Mouse (Mus musculus) lung, embryonic 14.5 days (tissue): ENCODE data around the gene Mdga1. TPM values are rescaled to one million over a fixed set of nuclear protein-coding genes. Genes with fewer than 3 reads are reported as not detected.

ENCODE experiments used
- ATAC-seq: fragments of 200-750 bp; cut with Nextera tagmentation; 2 replicates; pipeline ENCODE4 v1.8.0; 2017; ENCODE audit warnings: mild to moderate bottlenecking, moderate TSS enrichment, moderate library complexity; ENCODE audit not compliant: insufficient read depth
- DNase-seq: peaks from one replicate; pipeline ENCODE4 v3.0.0-alpha.2; 2015
- H3K27ac ChIP-seq: fragments of 300-500 bp; sonication (generic); 2 replicates; pipeline ENCODE4 v1.5.1; 2014; ENCODE audit warnings: low read depth, mild to moderate bottlenecking, moderate library complexity
- H3K27me3 ChIP-seq: fragments of 300-500 bp; sonication (generic); 2 replicates; pipeline ENCODE4 v1.6.1; 2014; ENCODE audit warnings: low read length, control low read depth; ENCODE audit not compliant: insufficient read depth
- H3K36me3 ChIP-seq: fragments of 300-500 bp; sonication (generic); 2 replicates; pipeline ENCODE4 v1.6.1; 2014; ENCODE audit warnings: control low read depth; ENCODE audit not compliant: insufficient read depth
- H3K4me1 ChIP-seq: fragments of 300-500 bp; sonication (generic); 2 replicates; pipeline ENCODE4 v1.6.1; 2014; ENCODE audit warnings: antibody characterized with exemption, control low read depth; ENCODE audit not compliant: insufficient read depth
- H3K4me2 ChIP-seq: fragments of 300-500 bp; sonication (generic); 2 replicates; pipeline ENCODE4 v1.6.1; 2014; ENCODE audit warnings: mild to moderate bottlenecking
- H3K4me3 ChIP-seq: fragments of 300-500 bp; sonication (generic); 2 replicates; pipeline ENCODE4 v1.5.1; 2014; ENCODE audit warnings: low read depth, low read length
- H3K9ac ChIP-seq: fragments of 300-500 bp; sonication (generic); 2 replicates; pipeline ENCODE4 v1.6.1; 2014
- H3K9me3 ChIP-seq: fragments of 300-500 bp; sonication (generic); 2 replicates; pipeline ENCODE4 v1.6.1; 2016; ENCODE audit warnings: low read depth, low read length, control low read depth
- CTCF ChIP-seq: IDR thresholded peaks from 2 replicates; pipeline ENCODE4 v1.5.1; 2016; ENCODE audit warnings: antibody characterized with exemption, low read depth
- WGBS: fragments of 180-500 bp; shearing (Covaris S2); extraction: QIAGEN DNeasy Blood & Tissue Kit; methylation state at CpG from one replicate; pipeline ENCODE4 v1.1.7; 2014; 5-methylcytosine and 5-hydroxymethylcytosine counted together
- polyA plus RNA-seq: library from polyadenylated mRNA; unstranded; fragments of >200 nt; fragmentation: Nextera tagmentation; extraction: Ambion mirVana; gene quantifications from 2 replicates; pipeline ENCODE4 v1.2.1, GENCODE M21; 2014

Mdga1 gene
- polyA plus RNA-seq, 1 experiment from 2014 or later, result 8.9 TPM

- H3K9ac ChIP-seq, result no peak overlapping the region
- WGBS, result 68% methylated on average over 9 of the region's 9 CpGs
- TF ChIP-seq CTCF, result no peak
- ATAC-seq (no peak), DNase-seq (no peak)
- H3K4me2 ChIP-seq, result no peak overlapping the region
- H3K4me3 ChIP-seq, result no peak overlapping the region
- H3K9me3 ChIP-seq, result no peaks in the 10 kb centered on the region
- H3K36me3 ChIP-seq, result no peaks in the 10 kb centered on the region
- H3K4me1 ChIP-seq, result no peaks in the 10 kb centered on the region
- H3K27me3 ChIP-seq, result no peaks in the 10 kb centered on the region
- no peak overlapping the region for H3K27ac ChIP-seq
These were observed 135.6 kb downstream of the Mdga1 start for GRCm38 (mm10) chr17:29834333-29834732.

GRCm38 (mm10) chr17:29831696-29832095 is 138.2 kb downstream of the Mdga1 start:
- H3K27ac ChIP-seq, result no peak overlapping the region
- no peak for DNase-seq
- no peak overlapping the region for H3K9ac ChIP-seq
- no peaks in the 10 kb centered on the region for H3K27me3 ChIP-seq
- H3K4me3 ChIP-seq, result no peak overlapping the region
- WGBS, result 79% methylated on average over 11 of the region's 11 CpGs
- H3K4me1 ChIP-seq, result no peaks in the 10 kb centered on the region
- no peaks in the 10 kb centered on the region for H3K36me3 ChIP-seq
- no peak overlapping the region for H3K4me2 ChIP-seq
- no peaks in the 10 kb centered on the region for H3K9me3 ChIP-seq
- ATAC-seq, result no peak
- no peak for TF ChIP-seq CTCF

DNA sequence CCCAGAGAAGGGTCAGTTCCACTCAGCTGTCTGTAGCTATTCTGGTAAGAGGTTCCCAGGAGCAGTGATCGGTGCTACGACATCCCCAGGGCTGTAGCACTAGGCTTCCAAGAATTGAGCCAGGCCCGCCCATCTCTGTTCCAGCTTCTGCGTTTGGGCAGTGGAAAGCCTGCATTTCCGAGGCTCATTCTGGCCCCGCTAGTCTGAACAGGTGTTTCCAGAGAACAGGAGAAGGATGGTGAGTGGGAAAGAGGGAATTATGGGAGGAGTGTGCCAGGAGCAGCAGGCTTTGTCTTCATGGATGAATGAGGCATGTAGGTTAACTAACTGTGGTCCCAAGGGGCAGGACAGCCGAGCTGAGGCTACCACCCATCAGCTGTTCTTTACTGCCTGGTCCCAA is 140.8 kb downstream of the Mdga1 start:
- no peak for TF ChIP-seq CTCF
- H3K27ac ChIP-seq, result no peak overlapping the region
- H3K9me3 ChIP-seq, result no peaks in the 10 kb centered on the region
- no peak overlapping the region for H3K4me3 ChIP-seq
- H3K27me3 ChIP-seq, result no peaks in the 10 kb centered on the region
- H3K36me3 ChIP-seq, result no peaks in the 10 kb centered on the region
- DNase-seq (no peak), ATAC-seq (no peak)
- no peak overlapping the region for H3K4me2 ChIP-seq
- peaks cover under 1% of the 10 kb centered on the region; the same call in 1 of the 2 replicates for H3K4me1 ChIP-seq
- H3K9ac ChIP-seq, result no peak overlapping the region
- 79% methylated on average over 7 of the region's 7 CpGs for WGBS

- ATAC-seq, result no peak
- WGBS, result 68% methylated on average over 5 of the region's 5 CpGs
These were observed 142.3 kb downstream of the Mdga1 start for GRCm38 (mm10) chr17:29827602-29828001.

GRCm38 (mm10) chr17:29824512-29825120 is 145.3 kb downstream of the Mdga1 start:
- no peak for TF ChIP-seq CTCF
- no peak overlapping the region for H3K4me2 ChIP-seq
- H3K9me3 ChIP-seq, result no peaks in the 10 kb centered on the region
- H3K9ac ChIP-seq, result no peak overlapping the region
- peaks cover 7% of the 10 kb centered on the region; the same call in 1 of the 2 replicates for H3K4me1 ChIP-seq
- no peak overlapping the region for H3K4me3 ChIP-seq
- no peak for DNase-seq
- no peak for ATAC-seq
- H3K36me3 ChIP-seq, result no peaks in the 10 kb centered on the region
- WGBS, result 69% methylated on average over 4 of the region's 4 CpGs
- H3K27ac ChIP-seq, result no peak overlapping the region
- H3K27me3 ChIP-seq, result no peaks in the 10 kb centered on the region

More at GRCm38 (mm10) chr17:29827602-29828001, 142.3 kb downstream of the Mdga1 start:
- no peak for TF ChIP-seq CTCF
- peaks cover 7% of the 10 kb centered on the region; the same call in 1 of the 2 replicates for H3K4me1 ChIP-seq
- H3K27ac ChIP-seq, result no peak overlapping the region
- H3K27me3 ChIP-seq, result no peaks in the 10 kb centered on the region
- no peaks in the 10 kb centered on the region for H3K9me3 ChIP-seq
- no peak overlapping the region for H3K4me3 ChIP-seq
- DNase-seq, result no peak
- H3K9ac ChIP-seq, result no peak overlapping the region
- no peak overlapping the region for H3K4me2 ChIP-seq
- no peaks in the 10 kb centered on the region for H3K36me3 ChIP-seq

GRCm38 (mm10) chr17:29824208-29824509 is 145.7 kb downstream of the Mdga1 start:
- H3K27me3 ChIP-seq, result no peaks in the 10 kb centered on the region
- no peak overlapping the region for H3K4me2 ChIP-seq
- H3K36me3 ChIP-seq, result no peaks in the 10 kb centered on the region
- no peak overlapping the region for H3K27ac ChIP-seq
- no peak overlapping the region for H3K9ac ChIP-seq
- no peak for TF ChIP-seq CTCF
- H3K4me3 ChIP-seq, result no peak overlapping the region
- peak; percentile 30 for DNase-seq
- ATAC-seq, result 0 out of 2 replicates have a peak, but pooled peaks have one; percentile 28
- WGBS, result 39% methylated on average over 5 of the region's 5 CpGs
- no peaks in the 10 kb centered on the region for H3K9me3 ChIP-seq
- peaks cover 11% of the 10 kb centered on the region; the same call in 1 of the 2 replicates for H3K4me1 ChIP-seq

GRCm38 (mm10) chr17:29823439-29824207 is 146.3 kb downstream of the Mdga1 start:
- Histone ChIP-seq H3K27me3 (no peaks in the 10 kb centered on the region), H3K27ac (0 out of 2 replicates have a peak overlapping the region, but pooled peaks have one; percentile 38), H3K4me2 (no peak overlapping the region), H3K36me3 (no peaks in the 10 kb centered on the region), H3K4me1 (peaks cover 11% of the 10 kb centered on the region; the same call in 1 of the 2 replicates), H3K9ac (no peak overlapping the region), H3K4me3 (no peak overlapping the region), H3K9me3 (no peaks in the 10 kb centered on the region)
- ATAC-seq (no peak), DNase-seq (no peak)
- 53% methylated on average over 14 of the region's 14 CpGs for WGBS
- no peak for TF ChIP-seq CTCF
